Comparison of ENCODE assay signal across 8 mouse cellular contexts in the genomic region with DNA sequence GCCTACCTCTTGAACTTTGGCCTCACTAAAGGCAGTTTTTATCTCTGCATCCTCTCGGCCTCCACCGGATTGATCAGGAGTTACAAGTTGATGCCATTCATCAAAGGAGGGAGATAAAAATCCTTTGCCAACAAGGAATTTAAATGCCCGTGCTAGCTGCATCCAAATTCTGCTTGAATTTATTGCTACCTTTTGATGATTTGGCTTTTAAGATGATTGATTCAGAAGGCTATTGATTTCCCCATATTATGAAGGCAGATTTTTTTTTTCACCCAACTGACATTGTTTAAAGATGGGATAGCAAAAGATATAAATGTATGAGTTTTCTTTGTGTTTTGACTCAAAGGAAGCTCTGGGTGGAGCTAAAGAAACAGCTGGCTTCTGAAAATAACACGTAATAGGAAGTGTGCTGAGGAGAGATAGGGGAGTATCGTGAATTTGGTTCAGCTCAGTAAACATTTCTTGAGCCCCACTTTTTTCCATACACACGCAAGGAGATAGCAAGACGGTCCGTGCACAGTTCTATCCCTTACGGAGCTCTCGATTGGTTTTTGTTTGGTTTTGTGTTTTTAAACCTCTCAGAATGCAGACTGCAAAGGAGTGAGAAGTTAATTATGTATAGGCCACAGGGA. TPM values are rescaled to one million over a fixed set of nuclear protein-coding genes. Genes with fewer than 3 reads are reported as not detected.
A peak's percentile ranks its signal among the peaks of the same experiment; 100 is the strongest.
DNase-seq lines count a peak whose midpoint lies in the region; ATAC-seq lines count a peak whose summit lies in the region.

No protein-coding gene starts in this region.

- peak overlapping the region; percentile 66 for H3K4me3 ChIP-seq in neural tube, embryonic 11.5 days (ENCODE audit: low read depth, low read length)
- peak overlapping the region; percentile 84 for H3K4me3 ChIP-seq in embryonic facial prominence, embryonic 11.5 days (ENCODE audit: low read depth, low read length)
- H3K4me3 ChIP-seq in hindbrain, embryonic 16.5 days (ENCODE audit: low read length): peak overlapping the region; percentile 70

- no peaks in the 10 kb centered on the region for H3K36me3 ChIP-seq in neural tube, embryonic 11.5 days (ENCODE audit: control insufficient read depth, insufficient read depth, low read length)
- H3K36me3 ChIP-seq in embryonic facial prominence, embryonic 11.5 days (replicated peaks; ENCODE audit: control insufficient read depth, insufficient read depth, low read depth, low read length): no peaks in the 10 kb centered on the region
- no peaks in the 10 kb centered on the region for H3K36me3 ChIP-seq in hindbrain, embryonic 16.5 days (ENCODE audit: control insufficient read depth, insufficient read depth, low read length)

- H3K4me2 ChIP-seq in neural tube, embryonic 11.5 days (ENCODE audit: low read depth): peak overlapping the region; percentile 74
- peak overlapping the region; percentile 65 for H3K4me2 ChIP-seq in embryonic facial prominence, embryonic 11.5 days (ENCODE audit: low read depth, low read length)
- peak overlapping the region; percentile 72 for H3K4me2 ChIP-seq in hindbrain, embryonic 16.5 days (ENCODE audit: low read length)

- H3K9me3 ChIP-seq in neural tube, embryonic 11.5 days (ENCODE audit: control insufficient read depth, low read length): no peaks in the 10 kb centered on the region
- no peaks in the 10 kb centered on the region for H3K9me3 ChIP-seq in embryonic facial prominence, embryonic 11.5 days (replicated peaks; ENCODE audit: control insufficient read depth, low read length)
- no peaks in the 10 kb centered on the region for H3K9me3 ChIP-seq in hindbrain, embryonic 16.5 days (ENCODE audit: control insufficient read depth, low read length)

- DNase-seq in neural tube, embryonic 11.5 days (ENCODE audit: low spot score): no peak
- DNase-seq in neural tube, embryonic 10.5 days (ENCODE audit: extremely low spot score, low spot score): no peak
- peak; percentile 21 for DNase-seq in embryonic facial prominence, embryonic 11.5 days (ENCODE audit: low spot score)
- DNase-seq in adrenal gland, postnatal 4 days (ENCODE audit: low spot score in 2 of 2): no peak
- no peak for DNase-seq in right cerebral cortex, postnatal 36 days (ENCODE audit: low spot score in 2 of 2)
- no peak for DNase-seq in gastrocnemius, postnatal 4 days (ENCODE audit: low spot score in 2 of 2)

- peak overlapping the region; percentile 84 for H3K9ac ChIP-seq in neural tube, embryonic 11.5 days (ENCODE audit: low read length)
- peak overlapping the region; percentile 91 for H3K9ac ChIP-seq in embryonic facial prominence, embryonic 11.5 days (replicated peaks; ENCODE audit: low read length)
- peak overlapping the region; percentile 97 for H3K9ac ChIP-seq in hindbrain, embryonic 16.5 days (ENCODE audit: low read depth, low read length)

- WGBS in neural tube, embryonic 11.5 days: 62% methylated on average over 10 of the region's 10 CpGs
- 56% methylated on average over 10 of the region's 10 CpGs for WGBS in embryonic facial prominence, embryonic 11.5 days
- WGBS in hindbrain, embryonic 16.5 days: 43% methylated on average over 10 of the region's 10 CpGs

- no peak for ATAC-seq in neural tube, embryonic 11.5 days (ENCODE audit: insufficient read depth, low FRiP score, low TSS enrichment)
- ATAC-seq in embryonic facial prominence, embryonic 11.5 days (replicated peaks; ENCODE audit: insufficient number of reproducible peaks, low FRiP score, low TSS enrichment, low read depth): no peak
- no peak for ATAC-seq in hindbrain, embryonic 16.5 days
- peak; percentile 74 for ATAC-seq in megakaryocyte-erythroid progenitor cell, adult 5-6 weeks (replicated peaks; ENCODE audit: low FRiP score, low TSS enrichment, poor library complexity, severe bottlenecking)

- H3K27me3 ChIP-seq in neural tube, embryonic 11.5 days (ENCODE audit: control insufficient read depth, insufficient read depth, low read length): no peaks in the 10 kb centered on the region
- H3K27me3 ChIP-seq in embryonic facial prominence, embryonic 11.5 days (ENCODE audit: control insufficient read depth, insufficient read depth, low read length): no peaks in the 10 kb centered on the region
- no peaks in the 10 kb centered on the region for H3K27me3 ChIP-seq in hindbrain, embryonic 16.5 days (replicated peaks; ENCODE audit: control insufficient read depth, insufficient read depth, low read length)

- H3K4me1 ChIP-seq in neural tube, embryonic 11.5 days (ENCODE audit: control insufficient read depth, insufficient read depth, low read length): peaks cover 6% of the 10 kb centered on the region; the same call in 1 of the 2 replicates
- H3K4me1 ChIP-seq in embryonic facial prominence, embryonic 11.5 days (ENCODE audit: control insufficient read depth, insufficient read depth, low read length): no peaks in the 10 kb centered on the region
- peaks cover 14% of the 10 kb centered on the region for H3K4me1 ChIP-seq in hindbrain, embryonic 16.5 days (ENCODE audit: control insufficient read depth, insufficient read depth, low read depth, low read length)

- no peak overlapping the region; the same call in 1 of the 2 replicates for H3K27ac ChIP-seq in neural tube, embryonic 11.5 days (ENCODE audit: low read depth, low read length)
- 0 out of 2 replicates have a peak overlapping the region, but pooled peaks have one; percentile 22 for H3K27ac ChIP-seq in embryonic facial prominence, embryonic 11.5 days (replicated peaks; ENCODE audit: low read depth, low read length)
- H3K27ac ChIP-seq in hindbrain, embryonic 16.5 days (ENCODE audit: low read depth, low read length): peak overlapping the region; percentile 90

RNA-seq across cellular contexts. Expression of a gene that starts 1.0 kb away (rescaled TPM):
- 130 and 133 TPM in 2 replicates for polyA plus RNA-seq in neural tube, embryonic 11.5 days (2014; fragmentation: Nextera tagmentation; extraction: Ambion mirVana)
- 97.8 and 110 TPM in 2 replicates for polyA plus RNA-seq in embryonic facial prominence, embryonic 11.5 days (2014; fragmentation: Nextera tagmentation; extraction: Ambion mirVana)
- 182 and 193 TPM in 2 replicates for polyA plus RNA-seq in hindbrain, embryonic 16.5 days (2015; fragmentation: Nextera tagmentation; extraction: Ambion mirVana)
- 56.9 and 59.1 TPM in 2 replicates for total RNA-seq in megakaryocyte-erythroid progenitor cell, adult 5-6 weeks (2014; fragmentation: Nextera tagmentation)
- total RNA-seq in megakaryocyte-erythroid progenitor cell, adult 5-6 weeks (2017): 49.5 and 84.8 TPM in 2 replicates
- 10 to 100 TPM; 46.3 to 51.1 TPM for total RNA-seq in adrenal gland, postnatal 4 days (2021)
- 10 to 100 TPM; 40.8 to 42.0 TPM for total RNA-seq in gastrocnemius, postnatal 4 days (2021)

RNA-seq across cellular contexts. Expression of a gene that starts 46.9 kb away (rescaled TPM):
- 0.15 and 0.29 TPM in 2 replicates for polyA plus RNA-seq in neural tube, embryonic 11.5 days (2014; fragmentation: Nextera tagmentation; extraction: Ambion mirVana)
- polyA plus RNA-seq in embryonic facial prominence, embryonic 11.5 days (2014; fragmentation: Nextera tagmentation; extraction: Ambion mirVana): not detected in 2 replicates
- 0.10 and 0.19 TPM in 2 replicates for polyA plus RNA-seq in hindbrain, embryonic 16.5 days (2015; fragmentation: Nextera tagmentation; extraction: Ambion mirVana)
- total RNA-seq in megakaryocyte-erythroid progenitor cell, adult 5-6 weeks (2014; fragmentation: Nextera tagmentation): not detected in 2 replicates
- not detected in 2 replicates for total RNA-seq in megakaryocyte-erythroid progenitor cell, adult 5-6 weeks (2017)
- total RNA-seq in adrenal gland, postnatal 4 days (2021): not detected
- total RNA-seq in gastrocnemius, postnatal 4 days (2021): not detected

RNA-seq across cellular contexts. Expression of a gene that starts 55.3 kb away (rescaled TPM):
- 1.5 and 1.7 TPM in 2 replicates for polyA plus RNA-seq in neural tube, embryonic 11.5 days (2014; fragmentation: Nextera tagmentation; extraction: Ambion mirVana)
- polyA plus RNA-seq in embryonic facial prominence, embryonic 11.5 days (2014; fragmentation: Nextera tagmentation; extraction: Ambion mirVana): 1.8 and 2.0 TPM in 2 replicates
- polyA plus RNA-seq in hindbrain, embryonic 16.5 days (2015; fragmentation: Nextera tagmentation; extraction: Ambion mirVana): 2.8 and 4.3 TPM in 2 replicates
- total RNA-seq in megakaryocyte-erythroid progenitor cell, adult 5-6 weeks (2014; fragmentation: Nextera tagmentation): not detected in 2 replicates
- total RNA-seq in megakaryocyte-erythroid progenitor cell, adult 5-6 weeks (2017): not detected in 2 replicates
- 10 to 100 TPM; 29.3 to 32.6 TPM for total RNA-seq in adrenal gland, postnatal 4 days (2021)
- 100 to 1,000 TPM; 114 to 117 TPM for total RNA-seq in gastrocnemius, postnatal 4 days (2021)

Comparison
In these comparisons a context has a peak if more than half of its experiments do, and no peak if none do; other contexts are left out.
1. RNA of a gene that starts 55.3 kb away (total RNA-seq): 114 to 117 TPM in gastrocnemius, postnatal 4 days and 29.3 to 32.6 TPM in adrenal gland, postnatal 4 days; not detected in megakaryocyte-erythroid progenitor cell, adult 5-6 weeks; every median in the first group is over 10 times any median in the second.
2. Peak in every context shown above with its lines, with median percentiles within 50 percentile points of each other: H3K4me2 ChIP-seq, H3K4me3 ChIP-seq and H3K9ac ChIP-seq.